Mouse (Mus musculus) megakaryocyte, embryonic 14.5 days (primary cell): ENCODE results near the gene Itpk1. TPM values are rescaled to one million over a fixed set of nuclear protein-coding genes. Genes with fewer than 3 reads are reported as not detected.

Experiments
- H3K27me3 ChIP-seq: replicated peaks from 2 replicates; pipeline ENCODE3; 2012; ENCODE audit warnings: inconsistent platforms
- H3K36me3 ChIP-seq: replicated peaks from 2 replicates; pipeline ENCODE3; 2012; ENCODE audit warnings: low read length, inconsistent platforms, mixed read lengths
- H3K4me1 ChIP-seq: 2 replicates; pipeline ENCODE4 v1.6.1; 2012; ENCODE audit warnings: inconsistent platforms
- H3K4me3 ChIP-seq: replicated peaks from 2 replicates; pipeline ENCODE3; 2012; ENCODE audit warnings: moderate library complexity, mild to moderate bottlenecking, inconsistent platforms
- H3K9me3 ChIP-seq: 2 replicates; pipeline ENCODE4 v1.6.1; 2012; ENCODE audit warnings: inconsistent platforms
- FLI1 ChIP-seq: IDR thresholded peaks from 2 replicates; pipeline ENCODE4 v1.6.1; 2012; ENCODE audit warnings: low read length, inconsistent platforms, mixed read lengths
- GATA1 ChIP-seq: IDR thresholded peaks from 3 replicates; pipeline ENCODE4 v1.6.1; 2012; ENCODE audit warnings: mixed read lengths, low read length, inconsistent platforms, borderline replicate concordance
- polyA plus RNA-seq: library from polyadenylated mRNA; stranded (reverse); fragments of >175 nt; gene quantifications from 2 replicates; pipeline ENCODE4 v1.2.3, GENCODE M21; 2012; ENCODE audit warnings: low replicate concordance; ENCODE audit not compliant: insufficient read depth

The Itpk1 gene
- polyA plus RNA-seq, 1 experiment: 19.2 TPM

DNA sequence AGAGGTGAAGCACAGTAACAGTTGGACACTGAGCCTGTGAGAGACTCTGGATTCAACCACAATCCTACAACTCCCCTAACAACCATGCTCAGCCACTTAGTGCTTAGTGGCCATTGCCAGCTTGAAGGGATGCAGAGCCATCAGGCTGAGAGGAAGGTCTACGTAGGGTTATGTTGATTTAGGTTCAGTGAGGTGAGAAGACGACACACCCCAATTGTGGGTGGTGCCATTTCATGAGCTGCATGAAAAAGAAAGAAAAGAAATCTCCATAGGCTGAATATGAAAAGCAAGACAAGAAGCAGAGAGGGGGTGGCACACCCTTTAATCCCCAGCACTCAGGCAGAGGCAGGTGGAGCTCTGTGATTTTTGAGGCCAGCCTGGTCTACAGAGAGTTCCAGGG, 9.4 kb upstream of the Itpk1 start:
- Histone ChIP-seq H3K27me3 (no peaks in the 10 kb centered on the region), H3K4me1 (peaks cover 16% of the 10 kb centered on the region; the same call in 1 of the 2 replicates), H3K4me3 (no peak overlapping the region), H3K9me3 (no peaks in the 10 kb centered on the region), H3K36me3 (no peaks in the 10 kb centered on the region)
- TF ChIP-seq FLI1: no peak

DNA sequence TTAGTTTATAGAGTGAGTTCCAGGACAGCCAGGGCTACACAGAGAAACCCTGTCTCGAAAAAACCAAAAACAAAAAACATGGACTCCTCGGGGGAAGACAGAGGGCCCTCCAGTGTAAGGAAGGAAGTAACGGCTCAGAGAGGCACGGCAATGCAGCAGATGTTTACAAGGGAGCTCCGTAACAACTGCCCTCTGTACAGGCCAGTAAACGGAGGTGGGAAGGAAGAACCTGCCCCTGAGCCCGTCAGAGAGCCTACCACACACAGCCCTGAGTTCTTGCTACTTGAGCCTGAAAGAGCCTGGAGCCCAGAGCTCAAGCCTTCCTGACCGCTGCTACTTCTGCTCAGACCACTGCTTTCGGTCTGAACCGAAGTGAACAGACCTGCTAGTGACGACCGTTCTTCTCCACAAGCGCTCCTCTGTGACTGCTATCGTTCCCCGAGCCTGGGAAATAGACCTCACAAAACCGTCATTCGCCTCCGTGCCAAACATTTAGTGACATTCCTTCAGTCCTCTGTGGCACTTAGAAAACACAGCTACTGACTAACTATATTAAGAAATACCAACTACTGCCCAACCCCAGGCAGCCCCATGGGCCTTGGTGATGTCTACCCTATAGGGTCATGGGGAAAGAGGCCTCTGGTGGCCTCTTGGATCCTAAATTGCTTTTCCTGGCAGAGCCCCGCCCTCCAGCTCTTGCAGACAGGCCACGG, 8.6 kb upstream of the Itpk1 start:
- peaks cover 16% of the 10 kb centered on the region; the same call in 1 of the 2 replicates for H3K4me1 ChIP-seq
- TF ChIP-seq FLI1 (no peak), GATA1 (no peak)
- H3K9me3 ChIP-seq: no peaks in the 10 kb centered on the region
- no peaks in the 10 kb centered on the region for H3K36me3 ChIP-seq
- H3K4me3 ChIP-seq: peak overlapping the region; percentile 28
- no peaks in the 10 kb centered on the region for H3K27me3 ChIP-seq

DNA sequence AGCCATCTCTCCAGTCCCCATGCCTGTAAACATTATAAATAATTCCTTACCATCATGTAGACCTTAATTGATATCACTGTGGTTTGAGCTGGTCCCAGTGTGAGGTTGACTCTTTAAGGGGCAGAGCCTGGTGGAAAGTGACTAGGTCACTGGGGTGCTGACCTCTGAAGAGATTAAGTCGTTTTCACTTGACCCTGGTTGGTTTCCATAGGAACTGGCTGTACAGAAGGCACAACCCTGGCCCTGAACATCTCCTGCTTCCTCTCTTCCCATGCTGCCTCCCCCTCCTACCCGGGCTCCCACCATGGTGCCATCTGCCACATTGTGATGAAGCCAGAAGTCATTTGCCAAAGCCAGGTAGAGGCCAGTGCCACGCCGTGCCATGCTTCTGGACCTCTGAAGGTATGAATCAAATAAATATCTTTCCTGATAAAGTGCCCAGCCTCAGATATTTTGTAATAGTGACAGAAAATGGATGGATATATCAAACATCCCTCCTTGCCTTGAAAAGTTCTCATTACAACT, 6.2 kb upstream of the Itpk1 start:
- H3K4me1 ChIP-seq: peaks cover 26% of the 10 kb centered on the region
- H3K9me3 ChIP-seq: no peaks in the 10 kb centered on the region
- TF ChIP-seq FLI1 (no peak), GATA1 (no peak)
- no peaks in the 10 kb centered on the region for H3K36me3 ChIP-seq
- no peak overlapping the region for H3K4me3 ChIP-seq
- peaks cover 1% of the 10 kb centered on the region for H3K27me3 ChIP-seq

DNA sequence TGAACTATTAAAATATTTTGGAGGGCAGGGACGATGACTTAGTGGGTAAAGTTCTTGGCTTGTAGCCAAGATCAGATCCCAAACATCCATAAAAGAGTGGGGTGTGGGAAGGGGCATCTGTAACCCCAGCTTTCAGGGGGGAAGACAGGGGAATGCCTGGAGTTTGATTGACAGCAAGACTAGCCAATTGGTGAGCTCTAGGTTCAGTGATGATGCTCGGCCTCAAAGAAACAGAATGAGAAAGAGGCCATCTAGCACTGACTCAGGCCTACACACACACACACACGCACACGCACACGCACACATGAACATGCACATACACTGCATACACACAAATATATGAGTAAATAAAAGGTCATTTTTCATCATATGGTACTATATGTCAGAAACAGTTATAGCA, 5.2 kb upstream of the Itpk1 start:
- Histone ChIP-seq H3K27me3 (peaks cover 1% of the 10 kb centered on the region), H3K4me1 (peaks cover 34% of the 10 kb centered on the region), H3K4me3 (no peak overlapping the region), H3K9me3 (no peaks in the 10 kb centered on the region), H3K36me3 (no peaks in the 10 kb centered on the region)
- no peak for TF ChIP-seq GATA1
- no peak for TF ChIP-seq FLI1

DNA sequence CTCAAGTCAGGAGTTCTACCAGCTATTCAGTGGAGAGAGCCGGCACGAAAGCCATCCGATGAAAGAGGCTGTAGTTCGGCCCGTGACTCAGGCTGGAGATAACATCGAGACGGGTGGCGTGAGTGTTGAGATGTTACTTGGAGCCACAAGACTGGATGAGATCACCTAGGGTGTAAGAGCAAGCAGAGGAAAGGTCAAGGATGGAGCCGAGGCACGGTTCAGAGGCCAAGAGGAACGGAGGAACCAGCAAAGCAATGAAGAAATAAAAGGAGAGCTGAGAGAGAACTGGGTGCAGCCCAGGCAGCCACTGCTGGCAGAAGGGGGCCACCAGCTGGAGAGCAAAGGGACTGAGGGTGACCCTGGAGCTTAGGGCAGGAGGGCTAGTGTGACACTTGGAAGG, 3.5 kb upstream of the Itpk1 start:
- H3K9me3 ChIP-seq: no peaks in the 10 kb centered on the region
- H3K36me3 ChIP-seq: no peaks in the 10 kb centered on the region
- no peak for TF ChIP-seq FLI1
- no peak for TF ChIP-seq GATA1
- peaks cover 1% of the 10 kb centered on the region for H3K27me3 ChIP-seq
- H3K4me1 ChIP-seq: peaks cover 40% of the 10 kb centered on the region
- no peak overlapping the region for H3K4me3 ChIP-seq

DNA sequence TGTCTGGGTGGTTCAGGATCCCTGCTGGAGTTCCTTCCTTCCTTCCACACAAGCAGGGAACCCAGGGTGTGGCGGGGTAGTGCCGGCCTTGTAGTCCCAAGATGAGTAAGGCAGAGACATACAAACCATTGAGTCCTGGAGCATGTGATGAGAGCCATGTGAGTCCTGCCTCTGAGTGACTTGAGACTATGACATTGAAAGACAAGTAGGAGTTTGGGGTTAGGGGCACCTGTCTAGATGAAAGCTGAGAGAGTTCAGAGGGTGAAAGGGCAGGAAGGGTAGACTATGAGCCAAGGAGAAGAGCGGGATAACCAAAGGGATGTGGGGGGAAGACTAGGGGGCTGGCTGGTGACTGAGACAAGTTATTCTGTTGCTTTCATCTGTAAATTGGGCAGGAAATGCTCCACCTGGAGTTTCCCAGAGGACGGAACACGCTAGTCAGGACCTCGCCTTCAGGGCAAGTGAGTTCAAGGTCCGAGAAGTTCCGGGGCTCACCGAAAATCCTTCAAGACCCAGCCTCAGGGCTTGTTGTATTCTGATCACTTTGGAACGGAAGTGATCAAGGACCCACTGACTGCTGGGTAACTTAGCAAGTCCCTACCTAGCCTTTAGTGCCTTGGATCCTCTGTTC, 2.2 kb upstream of the Itpk1 start:
- H3K9me3 ChIP-seq: no peaks in the 10 kb centered on the region
- no peaks in the 10 kb centered on the region for H3K36me3 ChIP-seq
- H3K4me1 ChIP-seq: peaks cover 50% of the 10 kb centered on the region
- no peak overlapping the region for H3K4me3 ChIP-seq
- TF ChIP-seq FLI1: no peak
- TF ChIP-seq GATA1: no peak
- peaks cover 1% of the 10 kb centered on the region for H3K27me3 ChIP-seq

DNA sequence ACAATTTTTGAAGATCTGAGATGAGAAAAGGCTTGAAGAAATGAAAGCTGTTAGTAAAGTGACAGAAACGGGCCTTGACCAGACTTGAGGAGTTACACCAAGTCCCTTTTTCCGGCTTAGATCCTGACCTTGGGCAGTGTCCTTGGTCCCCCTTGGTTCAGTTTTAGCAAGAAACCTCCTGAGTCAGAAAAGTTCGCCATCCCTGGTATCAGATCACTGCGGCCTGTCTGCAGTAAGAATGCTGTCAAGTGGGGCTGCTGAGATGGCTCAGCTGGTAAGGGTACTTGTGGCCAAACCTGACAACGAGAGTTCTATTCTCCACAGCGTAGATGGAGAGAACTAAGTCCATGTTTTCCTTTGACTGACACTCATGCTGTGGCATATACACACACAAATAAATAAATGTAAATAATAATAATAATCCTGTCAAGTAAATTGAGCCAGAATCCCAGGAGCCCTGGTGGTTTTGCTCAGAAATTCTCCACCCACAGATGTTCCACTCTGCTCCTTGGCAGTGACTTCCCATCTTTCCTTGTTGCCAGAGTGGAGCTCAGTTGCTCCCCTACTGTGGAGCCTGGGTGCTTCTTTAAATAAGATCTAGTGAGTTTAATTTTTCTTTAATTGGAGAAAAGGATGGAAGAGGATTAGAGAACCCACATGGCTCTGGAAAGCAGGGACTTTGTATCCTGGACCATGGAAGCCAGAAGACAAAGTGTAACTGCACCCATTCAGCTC, 1.3 kb upstream of the Itpk1 start:
- Histone ChIP-seq H3K36me3 (no peaks in the 10 kb centered on the region), H3K4me3 (no peak overlapping the region), H3K9me3 (no peaks in the 10 kb centered on the region), H3K4me1 (peaks cover 59% of the 10 kb centered on the region), H3K27me3 (peaks cover 1% of the 10 kb centered on the region)
- TF ChIP-seq FLI1: no peak
- TF ChIP-seq GATA1: no peak

DNA sequence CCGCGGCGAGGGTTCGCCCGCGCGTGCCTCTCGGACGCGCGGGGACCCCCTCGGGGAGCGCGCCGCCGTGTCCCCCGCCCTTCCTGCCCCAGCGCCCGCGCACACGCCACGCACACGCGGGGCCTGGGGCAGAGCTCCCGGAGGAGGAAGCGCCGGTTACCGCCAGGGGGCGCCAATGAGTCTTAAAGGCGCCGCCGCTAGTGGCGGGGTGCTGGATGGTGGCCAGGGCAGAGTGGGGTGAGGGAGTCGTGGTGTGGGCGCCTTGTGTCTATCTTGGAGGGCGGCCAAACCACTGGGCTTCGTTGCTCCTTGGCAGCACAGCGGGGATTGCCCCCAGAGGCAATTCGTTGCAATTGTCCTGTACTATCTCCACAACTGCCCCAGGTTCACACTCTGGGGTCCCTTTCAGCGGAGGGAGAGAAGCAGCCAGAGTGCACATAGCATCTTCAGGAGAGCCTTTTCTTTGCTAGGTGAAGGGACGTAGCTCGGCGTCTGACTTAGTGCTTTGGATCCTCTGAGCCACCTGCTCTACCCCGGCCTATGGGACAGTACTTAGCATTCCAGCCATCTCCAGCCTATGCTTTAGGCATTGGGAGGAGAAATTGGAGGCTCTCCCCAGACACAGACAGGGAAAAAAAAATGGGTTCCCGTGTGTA, 614 bp upstream of the Itpk1 start:
- Histone ChIP-seq H3K9me3 (no peaks in the 10 kb centered on the region), H3K4me3 (peak overlapping the region; percentile 94), H3K27me3 (peaks cover 1% of the 10 kb centered on the region), H3K36me3 (no peaks in the 10 kb centered on the region), H3K4me1 (peaks cover 59% of the 10 kb centered on the region)
- TF ChIP-seq GATA1 (no peak), FLI1 (no peak)

DNA sequence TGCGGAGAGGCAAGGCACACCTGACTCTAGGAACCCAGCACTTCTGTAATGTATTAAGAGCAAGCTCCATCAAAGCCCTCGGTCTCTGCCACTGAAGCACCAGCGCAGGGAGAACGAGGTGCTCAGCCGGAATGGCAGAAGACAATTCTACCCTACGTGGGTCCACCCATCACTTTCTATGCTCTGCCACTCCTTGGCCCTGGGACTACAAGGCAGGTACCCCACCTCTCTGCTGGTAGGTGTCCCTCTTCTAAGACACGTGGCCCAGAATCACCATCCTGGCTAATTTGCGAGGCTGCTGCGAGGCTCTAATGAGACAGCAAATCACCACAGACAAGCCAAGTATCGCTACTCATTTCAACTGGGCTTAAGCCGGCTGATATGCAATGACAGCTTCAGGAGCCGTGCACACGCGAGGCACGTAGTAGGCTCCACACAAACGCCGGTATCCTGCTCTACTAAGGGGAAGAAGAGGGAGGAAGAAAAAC, 765 bp downstream of the Itpk1 start:
- H3K9me3 ChIP-seq: no peaks in the 10 kb centered on the region
- TF ChIP-seq GATA1 (no peak), FLI1 (no peak)
- H3K4me1 ChIP-seq: peaks cover 72% of the 10 kb centered on the region
- peak overlapping the region; percentile 94 for H3K4me3 ChIP-seq
- H3K36me3 ChIP-seq: no peaks in the 10 kb centered on the region
- peaks cover 1% of the 10 kb centered on the region for H3K27me3 ChIP-seq

DNA sequence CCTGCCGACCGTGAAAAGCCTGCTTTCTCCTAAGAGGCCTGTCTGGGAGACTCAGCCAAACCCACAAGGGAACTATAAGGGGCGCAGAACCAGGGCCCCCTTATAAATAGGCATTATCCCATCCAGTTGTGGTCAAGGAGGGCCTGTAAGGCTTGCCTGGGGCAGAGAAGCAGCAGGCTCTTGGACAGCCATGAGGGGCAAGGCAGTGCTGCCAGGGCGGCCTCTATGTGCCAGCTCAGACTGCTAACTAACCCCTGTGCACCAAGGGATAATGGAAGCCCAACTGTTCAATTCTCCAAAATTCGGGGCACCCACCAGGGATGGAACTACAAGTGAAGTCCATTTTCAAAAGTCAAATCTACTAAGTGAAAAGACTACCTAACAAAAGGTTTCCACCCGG, 1.3 kb downstream of the Itpk1 start:
- H3K27me3 ChIP-seq: peaks cover 1% of the 10 kb centered on the region
- no peaks in the 10 kb centered on the region for H3K9me3 ChIP-seq
- H3K4me1 ChIP-seq: peaks cover 77% of the 10 kb centered on the region
- peak overlapping the region; percentile 94 for H3K4me3 ChIP-seq
- TF ChIP-seq FLI1 (no peak), GATA1 (no peak)
- H3K36me3 ChIP-seq: no peaks in the 10 kb centered on the region
